Mouse (Mus musculus) megakaryocyte, embryonic 14.5 days (primary cell): ENCODE results near the gene Grin2b.

Source experiments
- FLI1 ChIP-seq: IDR thresholded peaks from 2 replicates; pipeline ENCODE4 v1.6.1; 2012; ENCODE audit warnings: low read length, inconsistent platforms, mixed read lengths
- GATA1 ChIP-seq: IDR thresholded peaks from 3 replicates; pipeline ENCODE4 v1.6.1; 2012; ENCODE audit warnings: mixed read lengths, low read length, inconsistent platforms, borderline replicate concordance

GRCm38 (mm10) chr6:136050346-136050745, 123.0 kb downstream of the Grin2b start:
- TF ChIP-seq GATA1 (no peak), FLI1 (no peak)
